Mouse (Mus musculus) T-helper 17 cell (primary cell): Measurements from ENCODE around the gene Sf3b1.

Experiments used
- in situ Hi-C, 2 experiments: fragments of 300-600 bp; cut with MboI, MseI; formaldehyde crosslinking; loops; 1 replicate in 1 of 2; 2 replicates in 1 of 2; pipeline ENCODE4 v1.15.1; 2025; ENCODE audit warnings: high pct_unique_total_duplicates in 2 of 2

Gene Sf3b1

DNA sequence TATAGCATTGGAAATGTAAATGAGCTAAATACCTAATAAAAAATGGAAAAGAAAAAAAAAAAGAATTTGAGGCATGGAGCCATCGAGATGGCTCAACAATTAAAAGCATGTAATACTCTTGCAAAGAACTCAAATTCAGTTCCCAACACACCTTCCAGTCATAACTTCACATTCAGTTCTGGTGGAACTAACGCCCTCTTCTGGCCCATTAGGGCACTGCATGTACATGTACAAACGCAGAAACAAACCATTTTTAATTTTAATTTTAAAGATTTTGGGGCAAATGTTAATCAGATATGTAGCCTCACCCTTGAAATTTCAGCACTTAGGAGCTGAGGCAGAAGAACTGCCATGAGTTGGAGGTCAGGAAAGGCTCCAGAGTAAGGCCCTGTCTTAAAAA lies 68.8 kb downstream of the Sf3b1 start:
- in situ Hi-C loops, result loop anchor here in 1 of 2 experiments (5.0 kb wide), 1 partner anchor 291 kb away; no protein-coding TSS in a partner anchor

DNA sequence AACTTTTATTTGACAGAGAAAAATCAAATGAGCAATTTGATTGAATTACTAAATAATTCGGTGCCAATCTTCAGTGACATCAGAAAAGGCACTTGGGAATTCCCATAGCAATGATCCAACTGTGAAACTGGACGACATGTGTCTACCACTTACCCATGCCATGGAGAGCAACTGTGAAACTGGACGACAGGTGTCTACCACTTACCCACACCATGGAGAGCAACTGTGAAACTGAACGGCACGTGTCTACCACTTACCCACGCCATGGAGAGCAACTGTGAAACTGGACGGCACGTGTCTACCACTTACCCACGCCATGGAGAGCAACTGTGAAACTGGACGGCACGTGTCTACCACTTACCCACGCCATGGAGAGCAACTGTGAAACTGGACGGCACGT lies 70.3 kb downstream of the Sf3b1 start:
- in situ Hi-C loops, result loop anchor here in 1 of 2 experiments (5.0 kb wide), 1 partner anchor 290 kb away; no protein-coding TSS in a partner anchor

DNA sequence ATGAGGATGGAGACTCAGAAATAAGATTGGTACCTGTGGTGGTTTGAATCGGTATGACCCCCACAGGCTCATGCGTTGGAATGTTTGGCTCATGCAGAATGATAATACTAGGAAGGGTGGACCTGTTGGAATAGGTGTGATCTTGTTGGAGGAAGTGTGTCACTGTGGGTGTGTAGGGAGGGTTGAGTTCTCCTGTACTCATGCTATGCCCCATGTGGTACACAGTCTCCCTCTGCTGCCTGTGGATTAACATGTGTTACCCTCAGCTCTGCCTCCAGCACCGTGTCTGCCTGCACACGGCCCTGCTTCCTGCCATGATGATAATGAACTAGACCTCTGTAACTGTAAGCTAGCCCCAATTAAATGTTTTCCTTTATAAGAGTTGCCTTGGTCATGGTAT lies 72.4 kb downstream of the Sf3b1 start:
- in situ Hi-C loops, result loop anchor here in 1 of 2 experiments (5.0 kb wide), 1 partner anchor 288 kb away; no protein-coding TSS in a partner anchor

DNA sequence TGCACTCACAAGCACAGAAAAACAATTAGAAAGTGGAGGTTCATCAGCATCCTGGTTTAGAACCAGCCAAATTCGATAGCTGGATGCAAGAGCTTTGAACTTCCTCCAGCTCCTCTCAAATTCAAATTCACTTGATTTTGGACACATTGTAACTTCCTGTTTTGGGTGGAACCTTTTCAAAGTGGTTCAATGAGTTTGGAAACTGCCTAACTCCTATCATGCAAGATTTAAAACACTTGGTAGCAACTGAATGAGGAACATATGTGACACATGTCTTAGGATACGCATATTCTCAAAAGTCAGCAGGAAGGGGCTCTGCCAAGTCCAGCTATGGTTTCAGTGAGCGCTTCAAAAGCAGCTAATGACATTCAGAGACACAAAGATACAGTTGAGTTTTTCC lies 82.6 kb downstream of the Sf3b1 start:
- in situ Hi-C loops, result no loop called here

DNA sequence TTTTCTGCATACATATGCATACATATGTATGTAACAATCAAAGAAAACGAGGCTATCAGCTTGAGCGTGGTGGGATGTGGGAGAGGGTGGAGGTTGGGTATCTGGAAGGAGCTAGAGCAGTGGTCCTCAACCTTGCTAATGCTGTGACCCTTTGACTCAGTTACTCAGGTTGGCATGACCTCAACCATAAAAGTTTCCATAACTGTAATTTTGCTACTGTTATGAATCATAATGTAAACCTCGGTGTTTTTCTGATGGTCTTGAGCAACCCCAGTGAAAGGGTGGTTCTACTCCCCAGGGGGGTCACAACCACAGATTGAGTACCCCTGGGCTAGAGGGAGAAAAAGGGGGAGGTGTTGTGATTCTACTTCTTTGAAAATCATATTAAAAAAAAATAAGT lies 91.8 kb downstream of the Sf3b1 start:
- in situ Hi-C loops, result no loop called here
